Mouse (Mus musculus): ENCODE measurements at regions not wholly inside any gene's neighbourhood (a gene's known extent, or its start where the extent isn't known, plus 50 kb on each side); places are given as distances from the start of the nearest gene placed in this dataset.

GRCm38 (mm10) chr12:35710323-35710722 is 175.5 kb upstream of the Ahr start:
- no peak overlapping the region for H3K27ac ChIP-seq
- no peaks in the 10 kb centered on the region for H3K27me3 ChIP-seq
- H3K9ac ChIP-seq: no peak overlapping the region
- H3K36me3 ChIP-seq (replicated peaks): no peaks in the 10 kb centered on the region
- no peak for ATAC-seq (ENCODE audit: low FRiP score)
- H3K9me3 ChIP-seq: no peaks in the 10 kb centered on the region
- H3K4me1 ChIP-seq: no peaks in the 10 kb centered on the region
- WGBS: 70% methylated on average over 5 of the region's 5 CpGs
- H3K4me2 ChIP-seq: no peak overlapping the region
- H3K4me3 ChIP-seq (replicated peaks): no peak overlapping the region

GRCm38 (mm10) chr12:35703479-35703878 is 168.6 kb upstream of the Ahr start:
- Histone ChIP-seq H3K27ac (no peak overlapping the region), H3K27me3 (no peaks in the 10 kb centered on the region), H3K9me3 (no peaks in the 10 kb centered on the region), H3K4me3 (replicated peaks) (no peak overlapping the region), H3K4me1 (no peaks in the 10 kb centered on the region), H3K36me3 (replicated peaks) (no peaks in the 10 kb centered on the region), H3K9ac (no peak overlapping the region), H3K4me2 (no peak overlapping the region)
- 88% methylated on average over 2 of the region's 2 CpGs for WGBS
- ATAC-seq (ENCODE audit: low FRiP score): no peak

- no peak overlapping the region for H3K9ac ChIP-seq
- no peaks in the 10 kb centered on the region for H3K9me3 ChIP-seq
- H3K4me2 ChIP-seq: no peak overlapping the region
- no peaks in the 10 kb centered on the region for H3K27me3 ChIP-seq
- WGBS: 83% methylated on average over 7 of the region's 7 CpGs
- no peaks in the 10 kb centered on the region for H3K4me1 ChIP-seq
- ATAC-seq (ENCODE audit: low FRiP score): no peak
- no peaks in the 10 kb centered on the region for H3K36me3 ChIP-seq (replicated peaks)
- no peak overlapping the region for H3K4me3 ChIP-seq (replicated peaks)
- H3K27ac ChIP-seq: no peak overlapping the region
Observed at GRCm38 (mm10) chr12:35702674-35703073, 167.8 kb upstream of the Ahr start.

GRCm38 (mm10) chr12:35694253-35694652 is 159.4 kb upstream of the Ahr start:
- 86% methylated on average over 3 of the region's 3 CpGs for WGBS
- Histone ChIP-seq H3K9me3 (no peaks in the 10 kb centered on the region), H3K27ac (no peak overlapping the region), H3K36me3 (replicated peaks) (no peaks in the 10 kb centered on the region), H3K4me1 (no peaks in the 10 kb centered on the region), H3K9ac (no peak overlapping the region), H3K4me2 (no peak overlapping the region), H3K4me3 (replicated peaks) (no peak overlapping the region), H3K27me3 (no peaks in the 10 kb centered on the region)
- ATAC-seq (ENCODE audit: low FRiP score): no peak

- no peak overlapping the region for H3K9ac ChIP-seq
- no peaks in the 10 kb centered on the region for H3K4me1 ChIP-seq
- no peaks in the 10 kb centered on the region for H3K36me3 ChIP-seq (replicated peaks)
- no peak overlapping the region for H3K4me3 ChIP-seq (replicated peaks)
- WGBS: 82% methylated on average over 3 of the region's 3 CpGs
- H3K4me2 ChIP-seq: no peak overlapping the region
- no peak for ATAC-seq (ENCODE audit: low FRiP score)
- no peaks in the 10 kb centered on the region for H3K9me3 ChIP-seq
- H3K27ac ChIP-seq: no peak overlapping the region
- H3K27me3 ChIP-seq: no peaks in the 10 kb centered on the region
Observed at GRCm38 (mm10) chr12:35690914-35691313, 156.1 kb upstream of the Ahr start.

- H3K4me3 ChIP-seq (replicated peaks): no peak overlapping the region
- 92% methylated on average over 2 of the region's 2 CpGs for WGBS
- ATAC-seq (ENCODE audit: low FRiP score): no peak
- no peaks in the 10 kb centered on the region for H3K27me3 ChIP-seq
- no peaks in the 10 kb centered on the region for H3K9me3 ChIP-seq
- no peak overlapping the region for H3K9ac ChIP-seq
- H3K27ac ChIP-seq: no peak overlapping the region
- H3K36me3 ChIP-seq (replicated peaks): no peaks in the 10 kb centered on the region
- H3K4me2 ChIP-seq: no peak overlapping the region
- H3K4me1 ChIP-seq: no peaks in the 10 kb centered on the region
Observed at GRCm38 (mm10) chr12:35686231-35686630, 151.4 kb upstream of the Ahr start.

- Histone ChIP-seq H3K4me2 (no peak overlapping the region), H3K9ac (no peak overlapping the region), H3K36me3 (replicated peaks) (no peaks in the 10 kb centered on the region), H3K27ac (no peak overlapping the region), H3K4me3 (replicated peaks) (no peak overlapping the region), H3K9me3 (no peaks in the 10 kb centered on the region), H3K27me3 (no peaks in the 10 kb centered on the region), H3K4me1 (no peaks in the 10 kb centered on the region)
- ATAC-seq (ENCODE audit: low FRiP score): no peak
- 70% methylated on average over 3 of the region's 3 CpGs for WGBS
Observed at GRCm38 (mm10) chr12:35685189-35685588, 150.4 kb upstream of the Ahr start.

- no peak overlapping the region for H3K9ac ChIP-seq
- no peaks in the 10 kb centered on the region for H3K36me3 ChIP-seq (replicated peaks)
- no peaks in the 10 kb centered on the region for H3K4me1 ChIP-seq
- H3K27ac ChIP-seq: no peak overlapping the region
- no peaks in the 10 kb centered on the region for H3K9me3 ChIP-seq
- no peaks in the 10 kb centered on the region for H3K27me3 ChIP-seq
- no peak overlapping the region for H3K4me3 ChIP-seq (replicated peaks)
- no peak for ATAC-seq (ENCODE audit: low FRiP score)
- no peak overlapping the region for H3K4me2 ChIP-seq
Observed at GRCm38 (mm10) chr12:35681864-35682449, 147.1 kb upstream of the Ahr start.

DNA sequence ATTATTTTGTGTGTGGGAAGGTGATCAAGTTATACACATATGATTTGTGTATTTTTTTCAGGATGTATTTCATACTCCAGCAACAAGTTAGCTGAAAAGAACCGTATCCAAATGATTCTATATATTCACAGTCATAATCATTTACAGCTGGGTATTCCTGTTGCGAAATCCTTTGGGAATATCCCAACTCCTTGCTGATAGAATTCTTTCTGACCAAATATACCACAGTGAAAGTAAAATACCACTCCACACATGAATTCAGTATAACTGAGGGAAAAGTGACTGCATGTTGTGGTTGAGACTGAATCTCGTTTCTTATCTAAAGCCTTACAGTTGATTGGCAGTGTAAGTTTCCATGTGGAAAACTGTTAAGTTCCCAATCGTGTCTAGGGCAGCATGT is 145.1 kb upstream of the Ahr start:
- H3K4me1 ChIP-seq: no peaks in the 10 kb centered on the region

GRCm38 (mm10) chr12:35679025-35679424 is 144.2 kb upstream of the Ahr start:
- WGBS: 74% methylated on average over 2 of the region's 2 CpGs
- no peak overlapping the region for H3K4me2 ChIP-seq
- no peak for ATAC-seq (ENCODE audit: low FRiP score)
- H3K36me3 ChIP-seq (replicated peaks): no peaks in the 10 kb centered on the region
- H3K9me3 ChIP-seq: no peaks in the 10 kb centered on the region
- no peak overlapping the region for H3K4me3 ChIP-seq (replicated peaks)
- H3K9ac ChIP-seq: no peak overlapping the region
- no peaks in the 10 kb centered on the region for H3K27me3 ChIP-seq
- H3K27ac ChIP-seq: no peak overlapping the region
- no peaks in the 10 kb centered on the region for H3K4me1 ChIP-seq

More for the DNA sequence above, 145.1 kb upstream of the Ahr start:
- H3K9me3 ChIP-seq: no peaks in the 10 kb centered on the region
- H3K9ac ChIP-seq: no peak overlapping the region
- ATAC-seq (ENCODE audit: low FRiP score): no peak
- H3K4me3 ChIP-seq (replicated peaks): no peak overlapping the region
- no peaks in the 10 kb centered on the region for H3K36me3 ChIP-seq (replicated peaks)
- H3K27ac ChIP-seq: no peak overlapping the region
- 89% methylated on average over 4 of the region's 4 CpGs for WGBS
- H3K4me2 ChIP-seq: no peak overlapping the region
- no peaks in the 10 kb centered on the region for H3K27me3 ChIP-seq

DNA sequence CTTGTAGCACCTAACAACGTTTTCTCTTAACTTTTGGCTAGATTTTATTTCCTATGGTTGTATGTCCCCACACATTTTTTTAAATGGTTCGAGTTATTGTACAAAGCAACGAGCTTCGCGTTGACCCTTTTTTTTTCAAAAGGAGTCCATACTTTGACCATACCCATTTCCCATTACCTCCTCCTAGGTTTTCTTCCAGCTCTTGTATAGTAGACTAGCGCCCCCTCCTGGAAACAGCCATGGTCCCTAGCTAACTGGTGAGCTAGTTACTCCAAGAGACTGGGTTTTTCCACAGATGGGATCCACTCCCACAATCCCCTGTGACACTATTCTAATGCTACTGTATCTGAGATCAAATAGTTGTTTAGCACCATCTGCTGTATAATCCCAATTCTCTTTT is 139.6 kb upstream of the Ahr start:
- Histone ChIP-seq H3K27ac (no peak overlapping the region), H3K36me3 (replicated peaks) (no peaks in the 10 kb centered on the region), H3K9ac (no peak overlapping the region), H3K9me3 (no peaks in the 10 kb centered on the region), H3K4me3 (replicated peaks) (no peak overlapping the region), H3K27me3 (no peaks in the 10 kb centered on the region), H3K4me2 (no peak overlapping the region), H3K4me1 (no peaks in the 10 kb centered on the region)
- 46% methylated on average over 6 of the region's 6 CpGs for WGBS
- ATAC-seq (ENCODE audit: low FRiP score): no peak

GRCm38 (mm10) chr12:35670980-35671379 is 136.1 kb upstream of the Ahr start:
- no peak for ATAC-seq (ENCODE audit: low FRiP score)
- no peak overlapping the region for H3K27ac ChIP-seq
- H3K4me1 ChIP-seq: no peaks in the 10 kb centered on the region
- no peak overlapping the region for H3K4me2 ChIP-seq
- 92% methylated on average over 4 of the region's 4 CpGs for WGBS
- H3K36me3 ChIP-seq (replicated peaks): no peaks in the 10 kb centered on the region
- no peaks in the 10 kb centered on the region for H3K27me3 ChIP-seq
- no peak overlapping the region for H3K4me3 ChIP-seq (replicated peaks)
- no peaks in the 10 kb centered on the region for H3K9me3 ChIP-seq
- no peak overlapping the region for H3K9ac ChIP-seq

DNA sequence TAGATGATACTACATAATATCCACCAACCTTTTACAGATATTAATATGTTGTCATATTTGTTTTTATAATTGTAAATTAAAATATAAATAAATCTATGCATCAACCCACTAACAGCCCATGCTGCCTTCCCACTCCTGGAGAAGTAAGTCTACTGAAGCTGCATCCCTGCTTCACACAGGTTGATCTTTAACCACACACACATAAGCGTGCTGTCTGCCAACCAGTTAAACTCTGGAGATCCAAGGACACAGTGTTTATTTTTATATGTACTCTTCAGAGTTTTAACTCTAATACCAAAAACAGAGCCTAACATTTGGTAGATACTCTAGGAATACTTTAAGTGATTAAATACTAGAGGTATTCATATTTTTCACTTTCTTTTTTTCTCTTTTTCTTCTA is 133.9 kb upstream of the Ahr start:
- WGBS: 100% methylated on average over 1 of the region's 1 CpGs
- Histone ChIP-seq H3K9ac (no peak overlapping the region), H3K4me1 (no peaks in the 10 kb centered on the region), H3K9me3 (no peaks in the 10 kb centered on the region), H3K27me3 (no peaks in the 10 kb centered on the region), H3K4me3 (replicated peaks) (no peak overlapping the region), H3K4me2 (no peak overlapping the region), H3K36me3 (replicated peaks) (no peaks in the 10 kb centered on the region), H3K27ac (no peak overlapping the region)
- no peak for ATAC-seq (ENCODE audit: low FRiP score)

Measured in forebrain, embryonic 12.5 days (tissue).